Mouse (Mus musculus) 3134 (cell line): ENCODE results near the gene Pcolce.
"Not testable (repeated sequence)": the region's sequence is repeated elsewhere in the genome, so short reads cannot be mapped to it uniquely, and the experiment has no call there.

Source experiments
- DNase-seq: peaks from one replicate; pipeline ENCODE4 v3.0.0-alpha.2; 2011; ENCODE audit warnings: low spot score; ENCODE audit not compliant: insufficient read length; ENCODE audit errors: extremely low read depth

Pcolce gene

DNA sequence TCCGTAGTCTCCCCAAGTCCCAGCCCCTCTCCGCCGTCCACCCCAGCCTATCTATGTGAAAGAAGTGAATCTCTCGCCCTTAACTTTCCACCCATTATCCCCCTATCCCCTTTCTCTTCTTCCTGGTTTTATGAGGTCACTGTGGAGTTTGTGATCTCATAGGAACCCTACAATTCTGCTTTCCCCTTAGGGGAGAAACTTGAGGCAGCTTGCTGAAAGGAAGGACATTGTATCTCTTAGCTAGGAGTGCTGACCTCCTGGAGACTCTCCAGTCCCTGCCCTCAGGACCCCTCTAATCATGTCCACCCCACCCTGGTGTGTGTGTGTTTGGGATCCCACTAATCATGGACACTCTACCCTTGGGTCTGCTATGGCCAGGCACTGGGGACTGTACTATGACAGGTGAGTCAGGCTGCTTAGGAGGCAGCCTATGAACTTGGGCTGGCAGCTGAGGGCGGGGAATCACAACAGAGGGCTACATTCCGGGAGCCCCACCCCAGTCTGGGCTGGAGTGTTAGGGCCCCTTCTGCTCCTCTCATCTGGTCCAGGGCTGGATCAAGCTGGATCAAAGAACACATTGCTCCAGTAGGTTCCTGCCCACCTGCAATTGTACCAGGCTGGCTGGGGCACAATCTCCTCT, 16.4 kb upstream of the Pcolce start:
- no peak for DNase-seq

DNA sequence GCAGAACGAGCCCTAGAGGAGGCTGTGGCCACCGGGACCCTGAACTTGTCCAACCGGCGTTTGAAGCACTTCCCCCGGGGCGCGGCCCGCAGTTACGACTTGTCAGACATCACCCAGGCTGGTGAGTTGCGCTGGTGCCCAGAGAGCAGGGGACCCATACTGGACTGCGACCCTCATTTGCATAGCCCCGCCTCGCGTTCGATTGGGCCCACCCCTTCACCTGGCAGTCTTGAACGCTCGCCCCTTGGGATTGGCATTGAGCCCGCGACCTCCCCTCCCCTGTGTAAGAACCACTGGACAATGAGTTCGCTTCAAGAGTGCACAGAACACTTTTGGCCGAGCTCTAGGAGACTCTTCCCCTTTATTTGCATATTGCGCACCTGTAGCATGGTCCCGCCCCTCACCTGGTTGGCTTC, 15.7 kb upstream of the Pcolce start:
- no peak for DNase-seq

DNA sequence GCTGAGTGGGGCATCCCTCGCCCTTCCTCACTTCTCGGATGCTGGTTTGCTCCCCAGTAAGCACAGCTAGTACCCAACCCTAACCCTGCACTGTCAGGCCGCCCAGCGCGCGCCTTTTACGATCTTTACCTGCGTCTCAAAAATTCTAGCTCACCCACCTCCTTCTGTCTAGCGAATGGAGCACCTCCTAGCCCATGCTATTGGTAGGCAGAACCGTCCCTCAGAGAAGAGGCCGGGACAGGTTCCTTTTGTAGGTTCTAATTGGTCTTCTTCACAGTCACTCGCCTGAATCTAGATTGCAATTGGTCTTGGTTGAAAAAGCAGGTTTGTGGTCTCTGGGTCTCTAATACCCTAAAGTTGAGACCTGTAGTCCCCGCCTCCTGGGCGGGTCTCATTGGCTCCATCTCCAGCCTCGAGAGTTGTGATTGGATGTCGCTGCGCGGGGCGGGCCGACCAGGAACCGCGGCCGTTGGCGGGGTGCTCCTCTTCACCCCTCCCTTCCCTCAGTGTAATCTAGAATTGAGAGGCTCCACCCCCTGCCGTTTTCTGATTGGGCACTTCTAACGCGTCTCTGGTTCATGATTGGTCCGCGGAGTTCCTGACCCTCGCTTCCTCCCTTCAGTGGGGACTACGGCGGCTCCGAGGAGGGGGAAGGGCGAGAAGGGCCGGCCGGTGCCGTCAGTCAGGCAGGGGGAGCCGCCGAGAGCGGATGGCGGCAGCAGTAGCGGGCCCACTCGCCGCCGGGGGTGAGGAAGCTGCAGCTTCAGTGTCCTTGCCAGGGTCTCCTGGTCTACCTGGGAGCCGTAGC, 15.1 kb upstream of the Pcolce start, which contains the start of the genes Fbxo24, Lrch4 and Gm20605:
TSS of gene Fbxo24 (minus strand) at position 505 of the 808 bp plus-strand sequence.
TSS of gene Lrch4 (plus strand) at position 624 of the 808 bp plus-strand sequence.
TSS of gene Gm20605 (plus strand) at position 678 of the 808 bp plus-strand sequence.
- peak; percentile 98 for DNase-seq

DNA sequence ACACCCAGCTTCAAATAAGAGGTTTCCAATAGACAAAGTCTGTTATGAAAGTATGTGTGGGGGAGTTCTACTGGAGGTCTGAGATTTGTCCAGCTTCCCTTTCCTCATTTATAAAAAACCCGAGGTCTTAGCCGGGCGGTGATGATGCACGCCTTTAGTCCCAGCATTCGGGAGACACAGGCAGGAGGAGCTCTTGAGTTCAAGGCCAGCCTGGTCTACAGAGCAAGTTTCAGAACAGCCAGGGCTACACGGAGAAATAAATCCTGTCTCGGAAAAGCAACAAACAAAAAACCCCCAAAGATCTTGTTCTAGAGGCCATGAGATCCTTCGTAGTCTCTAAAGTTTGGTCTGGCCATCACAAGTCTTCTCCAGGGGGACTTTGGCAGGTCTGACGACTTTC, 14.4 kb upstream of the Pcolce start:
- no peak for DNase-seq

DNA sequence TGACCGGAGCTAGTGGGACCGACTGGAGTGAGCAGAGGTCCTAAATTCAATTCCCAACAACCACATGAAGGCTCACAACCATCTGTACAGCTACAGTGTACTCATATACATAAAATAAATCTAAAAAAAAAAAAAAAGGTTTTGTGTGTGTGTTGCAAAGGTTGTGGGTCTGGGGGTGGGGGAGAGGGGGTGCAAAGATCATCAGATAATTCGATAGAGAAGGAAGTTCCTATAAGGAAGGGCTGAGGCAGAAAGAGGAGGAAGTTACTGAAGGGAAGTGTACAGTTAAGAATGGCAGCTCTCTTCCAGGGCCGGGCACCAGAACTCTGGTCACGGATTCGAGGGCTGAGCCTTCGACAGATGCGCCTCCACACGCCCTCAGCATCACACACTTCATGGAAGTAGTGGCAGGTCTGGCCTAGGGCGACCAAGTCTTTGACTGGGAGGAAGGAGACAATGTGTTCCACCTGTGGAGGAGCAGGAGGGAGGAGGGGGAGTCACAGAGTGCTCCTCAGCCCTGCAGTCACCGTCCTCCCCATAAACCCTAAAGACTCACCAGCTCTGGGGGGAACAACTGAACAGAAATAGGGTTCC, 10.4 kb upstream of the Pcolce start:
- DNase-seq = no peak

DNA sequence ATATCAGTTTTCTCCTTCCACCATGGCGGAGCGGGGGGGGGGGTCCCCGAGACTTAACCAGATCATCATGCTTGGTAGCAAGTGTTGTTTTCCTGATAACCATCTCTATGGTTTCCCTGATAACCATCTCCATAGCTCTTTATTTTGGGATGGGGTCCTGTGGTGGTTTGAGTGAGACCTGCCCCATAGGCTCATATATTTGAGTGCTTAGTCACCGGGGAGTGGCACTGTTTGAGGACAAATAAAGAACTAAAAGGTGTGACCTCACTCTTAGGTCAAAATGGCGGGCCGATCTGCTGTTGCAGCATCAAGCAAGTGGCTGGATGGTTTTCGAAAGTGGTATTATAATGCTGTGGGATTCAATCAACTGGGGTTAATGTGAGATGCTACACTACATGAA, 1.8 kb upstream of the Pcolce start:
- no peak for DNase-seq

DNA sequence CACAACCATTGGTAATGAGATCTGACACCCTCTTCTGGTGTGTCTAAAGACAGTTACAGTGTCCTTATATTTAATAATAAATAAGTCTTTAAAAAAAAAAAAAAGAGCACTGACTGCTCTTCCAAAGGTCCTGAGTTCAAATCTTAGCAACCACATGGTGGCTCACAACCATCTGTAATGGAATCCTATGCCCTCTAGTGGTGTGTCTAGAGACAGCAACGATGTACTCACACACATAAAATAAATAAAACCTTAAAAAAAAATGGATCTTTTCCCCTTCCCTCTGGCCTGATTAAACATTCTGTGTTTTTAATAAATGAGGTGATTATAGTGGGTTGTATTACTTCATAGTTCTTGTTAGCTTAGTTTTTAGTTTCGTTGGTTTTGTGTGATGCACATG, 1.3 kb upstream of the Pcolce start:
- not testable (repeated sequence) for DNase-seq

DNA sequence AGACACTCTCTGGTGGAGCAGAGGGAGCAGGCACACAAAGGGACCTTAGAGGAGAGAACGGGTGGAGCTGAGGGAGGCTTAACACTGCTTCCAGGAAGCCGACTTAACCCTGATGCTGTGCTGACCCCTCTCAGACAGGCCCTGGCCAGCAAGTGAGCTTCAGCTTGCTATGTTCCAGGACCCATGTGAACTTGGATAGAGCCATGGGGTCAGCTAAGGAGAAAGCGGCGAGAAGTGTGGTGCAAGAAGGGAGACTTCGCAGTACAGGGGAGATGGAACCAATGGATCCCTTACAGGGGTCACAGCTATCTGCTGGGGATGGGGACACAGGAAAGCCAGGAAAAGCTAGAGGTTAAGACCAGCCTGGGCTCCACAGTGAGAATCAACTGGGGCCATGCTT, 508 bp downstream of the Pcolce start:
- peak; percentile 49 for DNase-seq

DNA sequence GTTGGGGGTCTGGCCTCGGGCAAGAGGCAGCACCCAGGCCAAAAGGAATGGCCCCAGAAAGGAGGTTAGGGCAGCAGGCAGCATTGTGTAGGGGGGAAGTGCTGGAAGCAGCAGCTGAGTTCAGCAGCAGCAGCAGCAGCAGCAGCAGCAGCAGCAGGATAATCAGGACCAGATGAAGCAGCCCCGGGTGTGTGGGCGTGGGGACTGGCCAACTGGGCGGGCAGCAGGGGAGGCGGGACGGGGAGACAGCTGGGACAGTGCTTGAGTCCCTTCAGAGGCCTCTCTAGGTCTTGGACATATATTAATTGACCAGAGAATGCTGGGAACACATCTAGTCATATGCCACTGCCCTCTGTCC, 2.4 kb downstream of the Pcolce start:
- DNase-seq = peak; percentile 95

DNA sequence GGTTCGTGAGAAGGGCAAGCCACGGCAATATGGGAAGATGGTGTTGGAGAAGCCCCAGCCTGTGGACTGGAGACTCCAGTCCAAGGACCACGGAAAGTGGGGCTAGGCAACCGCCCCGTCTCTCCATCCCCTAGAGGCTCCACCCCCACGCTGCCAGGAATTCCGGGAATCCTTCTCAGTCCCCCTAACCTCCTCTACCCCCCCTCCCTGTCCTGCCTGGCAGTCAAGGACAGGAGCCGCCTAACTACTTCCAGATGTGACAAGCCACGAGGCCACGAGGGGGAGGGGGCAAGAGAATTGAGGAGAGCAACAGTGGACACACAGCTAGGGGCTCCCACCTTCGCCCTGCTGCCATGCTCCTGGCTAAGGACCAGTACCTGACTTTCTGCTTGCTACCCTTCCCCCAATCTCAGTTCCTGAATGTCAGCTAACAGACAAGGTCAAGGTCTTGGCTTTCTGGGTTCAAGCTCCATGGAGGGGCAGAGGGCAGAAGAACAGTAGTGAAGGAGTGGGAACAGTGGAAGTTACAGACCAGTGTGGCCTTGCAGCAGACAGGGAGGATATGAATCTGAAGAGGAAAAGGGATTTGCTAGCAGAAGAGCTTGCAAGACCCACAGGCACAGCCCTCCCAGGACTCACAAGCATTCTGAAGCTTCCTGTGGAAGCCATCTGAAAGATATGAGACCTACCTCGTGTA, 2.9 kb downstream of the Pcolce start:
- DNase-seq = peak; percentile 85

DNA sequence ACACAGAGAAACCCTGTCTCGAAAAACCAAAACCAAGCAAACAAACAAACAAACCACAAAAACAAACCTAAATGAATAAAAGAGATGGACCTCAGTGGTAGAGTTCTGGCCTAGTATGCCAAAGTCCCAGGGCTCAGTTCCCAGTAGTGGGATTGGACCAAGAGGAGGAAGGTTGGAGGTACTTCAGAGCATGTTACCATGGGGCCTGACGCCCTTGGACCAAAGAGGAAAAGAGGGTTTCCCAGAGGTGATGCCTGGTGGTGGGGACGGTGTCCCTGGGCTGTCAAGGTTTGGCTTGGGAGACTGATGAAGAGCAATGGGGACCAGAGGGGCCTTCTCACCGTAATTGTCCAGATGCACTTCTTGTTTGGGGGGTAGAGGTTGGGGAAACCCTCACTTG, 3.5 kb downstream of the Pcolce start:
- DNase-seq = no peak

DNA sequence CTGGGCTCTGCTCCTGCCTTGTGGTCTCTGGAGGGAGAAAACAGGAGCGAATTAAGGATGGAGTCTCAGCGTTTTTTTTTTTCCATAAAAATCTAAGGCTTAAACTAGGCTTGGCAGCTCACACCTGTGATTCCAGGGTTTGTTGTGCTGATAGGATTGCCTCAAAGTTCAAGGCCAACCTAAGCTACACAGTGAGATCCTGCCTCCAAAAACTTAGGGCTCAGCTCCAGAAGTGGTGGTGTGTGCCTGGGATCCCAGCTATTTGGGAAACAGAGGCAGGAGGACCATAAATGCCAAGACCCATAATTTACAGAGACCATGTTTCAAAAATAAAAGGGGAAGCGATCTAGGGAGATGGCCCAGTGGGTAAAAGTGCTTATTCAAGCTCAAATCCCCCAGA, 4.3 kb downstream of the Pcolce start:
- no peak for DNase-seq

DNA sequence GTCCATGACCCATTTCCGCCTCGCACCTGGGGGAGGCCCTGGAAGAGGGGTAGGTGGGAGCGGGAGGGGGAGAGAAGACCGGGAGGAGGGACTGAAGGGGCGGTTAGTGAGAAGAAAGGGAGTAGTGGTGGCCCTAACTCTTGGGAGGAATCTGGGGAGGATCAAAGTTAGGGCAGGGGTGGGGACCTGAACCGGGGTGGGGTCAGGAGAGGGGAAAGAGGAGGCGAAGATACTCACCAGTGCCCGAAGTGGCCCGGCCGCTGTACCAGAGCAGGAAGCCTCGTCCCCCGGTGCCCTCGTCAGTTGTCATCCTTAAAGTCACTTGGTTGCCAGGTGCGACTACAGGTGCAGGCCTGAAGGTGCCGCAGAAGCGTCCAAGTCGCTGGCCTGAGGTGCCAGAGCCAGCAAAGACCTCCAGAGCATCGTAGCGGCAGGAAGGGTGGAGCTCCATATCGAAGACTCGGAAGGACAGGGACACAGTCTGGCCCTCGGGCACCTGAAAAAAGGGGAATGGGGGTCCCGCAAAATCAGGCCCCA, 4.9 kb downstream of the Pcolce start:
- DNase-seq = no peak

DNA sequence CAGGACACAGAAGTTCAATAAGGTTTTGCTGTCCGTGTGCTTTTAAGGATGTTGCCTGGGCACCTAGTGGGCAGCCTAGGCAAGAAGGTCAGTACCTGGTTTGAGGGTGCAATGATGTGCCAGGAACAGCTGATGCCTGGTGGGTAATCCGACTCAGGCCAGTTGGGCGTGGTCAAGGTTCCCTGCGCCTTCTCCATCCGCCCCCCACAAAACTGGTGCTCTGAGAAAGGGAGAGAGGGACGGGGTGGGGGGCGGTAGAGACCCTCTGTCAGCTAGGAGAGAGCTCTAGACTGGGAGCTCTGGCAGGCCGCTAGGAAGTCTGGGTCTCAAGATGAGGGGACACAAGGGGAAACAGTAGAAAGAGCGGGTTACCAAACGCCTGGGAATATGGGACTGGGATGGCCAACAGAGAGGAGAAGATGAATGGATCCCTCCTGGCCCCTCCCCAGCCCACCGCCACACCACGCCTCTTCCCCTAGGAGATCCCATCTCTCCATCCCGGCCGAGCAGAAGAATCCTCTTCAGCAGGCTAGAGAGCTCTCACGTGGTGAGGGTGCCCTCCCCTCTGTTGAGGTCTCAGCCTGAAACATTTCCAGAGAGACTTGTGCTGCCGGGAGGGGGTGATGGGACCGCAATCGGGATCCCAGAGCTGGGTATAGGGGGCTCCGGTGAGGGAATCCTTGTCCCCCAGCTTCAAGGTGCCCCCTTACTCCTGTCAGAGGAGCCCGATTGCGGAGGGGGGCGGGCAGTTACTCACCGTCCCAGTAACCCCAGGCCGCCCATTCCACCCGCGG, 5.5 kb downstream of the Pcolce start:
- no peak for DNase-seq

DNA sequence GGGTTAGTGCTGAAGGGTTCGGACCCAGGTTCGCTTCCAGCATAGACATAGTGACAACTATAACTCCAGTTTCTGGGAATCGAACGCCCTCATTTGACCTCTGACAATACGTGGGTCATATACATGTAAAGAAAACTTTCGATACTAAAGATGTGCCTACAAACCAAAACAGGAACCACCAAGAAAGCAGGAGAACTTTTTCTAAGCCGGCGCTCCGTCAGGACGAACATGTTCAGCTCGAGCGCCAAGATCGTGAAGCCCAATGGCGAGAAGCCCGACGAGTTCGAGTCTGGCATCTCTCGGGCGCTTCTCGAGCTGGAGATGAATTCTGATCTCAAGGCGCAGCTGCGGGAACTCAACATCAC, 12.2 kb downstream of the Pcolce start:
- DNase-seq = no peak

DNA sequence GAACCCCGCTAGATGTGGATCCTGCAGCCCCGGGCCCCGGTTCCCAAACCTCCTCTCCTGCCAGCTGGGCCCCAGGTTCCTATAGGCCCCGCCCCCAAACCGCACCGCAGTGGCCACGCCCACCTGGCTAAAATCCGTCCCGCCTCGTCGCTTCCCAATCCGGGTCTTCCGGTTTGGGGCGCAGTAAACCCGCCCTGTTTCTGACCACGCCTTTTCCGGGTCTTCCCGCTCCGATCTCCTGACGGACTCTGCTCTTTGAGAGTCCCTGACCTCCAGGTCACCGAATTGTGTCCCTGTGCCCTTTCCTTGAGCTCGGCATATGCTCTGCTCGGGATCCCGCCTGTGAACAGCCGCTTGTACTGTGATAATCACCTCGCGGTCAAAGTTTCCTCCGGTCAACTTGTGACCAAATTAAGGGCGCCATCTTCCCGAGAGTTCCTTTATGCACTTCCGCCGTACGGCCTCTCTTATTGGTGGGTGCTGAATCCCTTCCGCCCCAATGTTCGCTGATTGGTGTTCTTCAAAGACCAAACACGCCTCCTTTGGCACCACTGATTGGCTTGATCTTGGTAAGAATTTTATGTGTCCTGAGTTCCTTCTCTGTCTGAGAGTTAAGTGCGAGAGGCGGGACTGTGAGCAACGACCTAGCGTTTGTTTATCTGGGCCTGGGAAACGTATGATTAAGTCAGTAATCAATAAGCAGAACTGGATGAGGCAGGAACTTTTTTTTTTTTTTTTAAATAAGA, 12.8 kb downstream of the Pcolce start, which contains the start of gene Mospd3:
TSS of gene Mospd3 (minus strand) at position 440 of the 746 bp plus-strand sequence.
- peak; percentile 96 for DNase-seq

DNA sequence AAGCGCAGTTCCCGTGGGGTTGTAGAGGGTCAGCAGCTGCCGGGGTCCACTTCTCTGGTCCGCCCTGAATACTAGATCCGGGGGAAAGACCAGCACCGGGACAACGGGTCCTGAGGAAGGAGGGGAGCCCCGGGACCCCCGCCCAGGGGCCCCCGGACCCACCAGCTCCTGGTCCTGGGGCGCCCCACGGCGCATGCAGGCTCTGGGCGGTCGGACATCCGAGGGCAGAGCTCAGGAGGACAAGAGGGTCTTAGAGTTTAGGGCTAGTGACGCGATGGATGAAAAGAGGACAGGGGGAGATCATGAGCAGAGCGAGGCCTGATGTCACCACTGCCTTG, 13.3 kb downstream of the Pcolce start:
- no peak for DNase-seq

DNA sequence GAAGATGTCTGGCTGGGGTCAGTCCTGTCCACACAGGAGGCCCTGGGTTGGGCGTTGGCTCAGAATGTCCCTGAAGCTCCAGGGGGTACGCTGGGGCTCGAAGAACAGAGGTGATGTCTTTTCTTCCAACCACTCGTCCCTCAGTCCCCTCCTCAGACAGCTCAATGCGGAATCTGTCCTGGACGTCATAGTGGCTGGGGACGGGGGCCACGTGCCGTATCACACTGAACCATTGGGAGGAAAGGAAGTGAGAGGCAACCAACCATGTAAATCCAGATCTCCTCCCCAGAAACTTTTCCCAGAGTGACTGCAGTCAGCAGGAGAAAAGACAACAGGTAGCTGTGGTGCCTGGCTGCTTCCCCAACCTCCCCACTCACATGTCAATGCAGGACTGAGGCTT, 14.0 kb downstream of the Pcolce start:
- no peak for DNase-seq

DNA sequence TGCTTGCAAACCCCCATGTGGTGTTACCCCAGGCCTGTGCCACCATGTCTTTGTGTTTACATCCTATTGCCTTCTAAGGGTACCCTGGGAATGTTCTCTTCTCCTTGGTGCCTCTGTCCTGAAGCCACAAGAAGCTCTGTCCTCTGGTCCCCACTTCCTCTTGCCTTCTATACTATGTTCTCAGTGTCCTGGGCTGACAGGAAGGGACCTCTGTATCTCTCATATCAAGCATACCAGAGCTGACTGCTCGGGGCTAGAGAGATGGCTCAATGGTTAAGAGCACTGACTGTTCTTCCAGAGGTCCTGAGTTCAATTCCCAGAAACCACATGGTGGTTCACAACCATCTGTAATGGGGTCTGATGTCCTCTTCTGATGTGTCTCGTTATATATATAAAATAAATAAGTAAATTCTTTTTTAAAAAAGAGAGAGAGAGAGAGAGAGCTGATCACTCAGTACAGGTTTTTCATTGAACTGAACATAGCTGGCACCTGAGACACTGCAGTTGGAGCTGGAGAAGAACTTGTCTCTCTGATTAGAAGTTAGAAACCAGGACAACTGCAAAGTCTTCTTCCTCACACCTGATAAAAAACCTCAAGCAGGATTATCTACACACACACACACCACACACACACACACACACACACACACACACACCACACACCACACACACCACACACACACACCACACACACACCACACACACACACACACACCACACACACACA, 15.3 kb downstream of the Pcolce start:
- DNase-seq = no peak
